Mouse (Mus musculus) kidney, adult 2 months (tissue): ENCODE data around the gene Acer2. TPM values are rescaled to one million over a fixed set of nuclear protein-coding genes. Genes with fewer than 3 reads are reported as not detected.

Experiments
- DNase-seq: peaks from one replicate; pipeline ENCODE4 v3.0.0; 2021
- H3K27ac ChIP-seq: fragments of 200-500 bp; 2 replicates; pipeline ENCODE4 v1.5.1; 2012; ENCODE audit warnings: low read depth, low read length, control low read depth, inconsistent platforms; ENCODE audit not compliant: insufficient read depth
- H3K27me3 ChIP-seq: fragments of 200-500 bp; replicated peaks from 2 replicates; pipeline ENCODE4 v1.6.1; 2012; ENCODE audit warnings: mild to moderate bottlenecking, moderate library complexity, low read length, inconsistent platforms; ENCODE audit not compliant: control insufficient read depth, insufficient read depth
- H3K36me3 ChIP-seq: fragments of 200-500 bp; 2 replicates; pipeline ENCODE4 v1.6.1; 2012; ENCODE audit warnings: mild to moderate bottlenecking, moderate library complexity, low read length, inconsistent platforms; ENCODE audit not compliant: control insufficient read depth, insufficient read depth
- H3K4me1 ChIP-seq: fragments of 200-500 bp; 2 replicates; pipeline ENCODE4 v1.6.1; 2011; ENCODE audit warnings: low read length; ENCODE audit not compliant: control insufficient read depth, insufficient read depth
- H3K4me3 ChIP-seq: fragments of 200-500 bp; 2 replicates; pipeline ENCODE4 v1.5.1; 2011; ENCODE audit warnings: mild to moderate bottlenecking, low read depth, low read length, control low read depth; ENCODE audit not compliant: insufficient read depth
- CTCF ChIP-seq: fragments of 200-500 bp; conservative IDR thresholded peaks from 2 replicates; pipeline ENCODE4 v1.5.1; 2011; ENCODE audit warnings: low read depth, mild to moderate bottlenecking, control low read depth, low read length, moderate library complexity, mixed read lengths; ENCODE audit not compliant: insufficient read depth, insufficient read length
- POLR2A ChIP-seq: fragments of 200-500 bp; IDR thresholded peaks from one replicate; pipeline ENCODE4 v1.6.1; 2011; ENCODE audit warnings: low read depth, low read length, control low read depth
- WGBS: fragments of 180-500 bp; shearing (Covaris S2); methylation state at CpG from one replicate; pipeline ENCODE4 v1.1.7; 2018; 5-methylcytosine and 5-hydroxymethylcytosine counted together
- polyA plus RNA-seq: library from polyadenylated mRNA; depleted of rRNA; stranded (reverse); fragments of >200 nt; gene quantifications from 2 replicates; pipeline ENCODE4 v1.2.3, GENCODE M21; 2012

Gene Acer2
- polyA plus RNA-seq, 1 experiment, result 35.0 TPM

GRCm38 (mm10) chr4:86852018-86852417 lies 22.2 kb upstream of the Acer2 start:
- no peak overlapping the region for H3K27ac ChIP-seq
- H3K36me3 ChIP-seq, result peaks cover 13% of the 10 kb centered on the region
- H3K4me3 ChIP-seq, result no peak overlapping the region
- H3K27me3 ChIP-seq, result no peaks in the 10 kb centered on the region
- H3K4me1 ChIP-seq, result peaks cover 3% of the 10 kb centered on the region; the same call in 1 of the 2 replicates
- 62% methylated on average over 3 of the region's 3 CpGs for WGBS
- no peak for TF ChIP-seq POLR2A
- TF ChIP-seq CTCF, result no peak
- no peak for DNase-seq

- Histone ChIP-seq H3K27ac (no peak overlapping the region), H3K4me1 (peaks cover 3% of the 10 kb centered on the region; the same call in 1 of the 2 replicates), H3K4me3 (no peak overlapping the region), H3K36me3 (peaks cover 12% of the 10 kb centered on the region), H3K27me3 (no peaks in the 10 kb centered on the region)
- 62% methylated on average over 4 of the region's 4 CpGs for WGBS
- peak; percentile 35 for DNase-seq
- no peak for TF ChIP-seq POLR2A
- TF ChIP-seq CTCF, result no peak
Measured at GRCm38 (mm10) chr4:86852813-86853590, 21.2 kb upstream of the Acer2 start.

- H3K27me3 ChIP-seq, result no peaks in the 10 kb centered on the region
- H3K27ac ChIP-seq, result peak overlapping the region; percentile 89
- H3K4me3 ChIP-seq, result peak overlapping the region; percentile 75
- H3K36me3 ChIP-seq, result peaks cover 12% of the 10 kb centered on the region
- TF ChIP-seq POLR2A (no peak), CTCF (no peak)
- WGBS, result under 1% methylated on average over 50 of the region's 50 CpGs
- DNase-seq, result no peak
- H3K4me1 ChIP-seq, result peaks cover 3% of the 10 kb centered on the region; the same call in 1 of the 2 replicates
Measured at GRCm38 (mm10) chr4:86856304-86857112, 17.7 kb upstream of the Acer2 start.

- TF ChIP-seq POLR2A (peak; percentile 95), CTCF (no peak)
- Histone ChIP-seq H3K36me3 (peaks cover 12% of the 10 kb centered on the region), H3K4me1 (peaks cover 3% of the 10 kb centered on the region; the same call in 1 of the 2 replicates), H3K4me3 (peak within 1 kb of the TSS; percentile 86), H3K27me3 (no peaks in the 10 kb centered on the region), H3K27ac (peak within 1 kb of the TSS; percentile 90)
- under 1% methylated on average over 68 of the region's 68 CpGs for WGBS
- peak; percentile 98 for DNase-seq
Measured at GRCm38 (mm10) chr4:86857113-86858069, 16.8 kb upstream of the Acer2 start, which contains the start of gene Rps6. Gene Rps6 (minus strand): TSS chr4:86857412.

- Histone ChIP-seq H3K4me1 (peaks cover 3% of the 10 kb centered on the region; the same call in 1 of the 2 replicates), H3K36me3 (peaks cover 9% of the 10 kb centered on the region; the same call in 1 of the 2 replicates), H3K4me3 (no peak overlapping the region), H3K27me3 (no peaks in the 10 kb centered on the region), H3K27ac (no peak overlapping the region)
- no peak for DNase-seq
- WGBS, result 64% methylated on average over 12 of the region's 12 CpGs
- no peak for TF ChIP-seq POLR2A
- no peak for TF ChIP-seq CTCF
Measured at GRCm38 (mm10) chr4:86858070-86858440, 16.1 kb upstream of the Acer2 start.

GRCm38 (mm10) chr4:86864087-86864486 lies 10.1 kb upstream of the Acer2 start:
- H3K27me3 ChIP-seq, result no peaks in the 10 kb centered on the region
- H3K36me3 ChIP-seq, result no peaks in the 10 kb centered on the region
- no peak overlapping the region for H3K27ac ChIP-seq
- H3K4me3 ChIP-seq, result no peak overlapping the region
- 82% methylated on average over 5 of the region's 5 CpGs for WGBS
- H3K4me1 ChIP-seq, result no peaks in the 10 kb centered on the region
- TF ChIP-seq POLR2A, result no peak
- TF ChIP-seq CTCF, result no peak
- no peak for DNase-seq
